Mouse (Mus musculus) embryonic facial prominence, embryonic 11.5 days (tissue): Measurements from ENCODE around the gene Srebf1. TPM values are rescaled to one million over a fixed set of nuclear protein-coding genes. Genes with fewer than 3 reads are reported as not detected.

ENCODE experiments used
- ATAC-seq: fragments of 200-750 bp; cut with Nextera tagmentation; replicated peaks from 2 replicates; pipeline ENCODE4 v1.8.0; 2017; ENCODE audit warnings: low read depth; ENCODE audit not compliant: insufficient number of reproducible peaks, low FRiP score, low TSS enrichment
- DNase-seq: peaks from one replicate; pipeline ENCODE4 v3.0.0-alpha.2; 2015; ENCODE audit warnings: low spot score
- H3K27ac ChIP-seq: fragments of 300-500 bp; sonication (generic); replicated peaks from 2 replicates; pipeline ENCODE4 v1.5.1; 2014; ENCODE audit warnings: mild to moderate bottlenecking, low read depth, low read length, control low read depth
- H3K27me3 ChIP-seq: fragments of 300-500 bp; sonication (generic); 2 replicates; pipeline ENCODE4 v1.6.1; 2014; ENCODE audit warnings: mild to moderate bottlenecking, low read length, moderate library complexity, mixed read lengths; ENCODE audit not compliant: control insufficient read depth, insufficient read depth
- H3K36me3 ChIP-seq: fragments of 300-500 bp; sonication (generic); replicated peaks from 2 replicates; pipeline ENCODE4 v1.6.1; 2014; ENCODE audit warnings: low read depth, mild to moderate bottlenecking, low read length, moderate library complexity, mixed read lengths; ENCODE audit not compliant: control insufficient read depth, insufficient read depth
- H3K4me1 ChIP-seq: fragments of 300-500 bp; sonication (generic); 2 replicates; pipeline ENCODE4 v1.6.1; 2014; ENCODE audit warnings: low read length, mixed read lengths; ENCODE audit not compliant: control insufficient read depth, insufficient read depth
- H3K4me2 ChIP-seq: fragments of 300-500 bp; sonication (generic); 2 replicates; pipeline ENCODE4 v1.6.1; 2014; ENCODE audit warnings: low read depth, mild to moderate bottlenecking, control low read depth, low read length, moderate library complexity
- H3K4me3 ChIP-seq: fragments of 300-500 bp; sonication (generic); 2 replicates; pipeline ENCODE4 v1.5.1; 2014; ENCODE audit warnings: low read depth, low read length, control low read depth
- H3K9ac ChIP-seq: fragments of 300-500 bp; sonication (generic); replicated peaks from 2 replicates; pipeline ENCODE4 v1.6.1; 2014; ENCODE audit warnings: mild to moderate bottlenecking, control low read depth, low read length
- H3K9me3 ChIP-seq: fragments of 300-500 bp; sonication (generic); replicated peaks from 2 replicates; pipeline ENCODE4 v1.6.1; 2016; ENCODE audit warnings: mild to moderate bottlenecking, low read length, inconsistent platforms, mixed read lengths; ENCODE audit not compliant: control insufficient read depth
- WGBS: fragments of 180-500 bp; shearing (Covaris S2); extraction: QIAGEN DNeasy Blood & Tissue Kit; methylation state at CpG from one replicate; pipeline ENCODE4 v1.1.7; 2014; 5-methylcytosine and 5-hydroxymethylcytosine counted together
- polyA plus RNA-seq: library from polyadenylated mRNA; unstranded; fragments of >200 nt; fragmentation: Nextera tagmentation; extraction: Ambion mirVana; gene quantifications from 2 replicates; pipeline ENCODE4 v1.2.1, GENCODE M21; 2014

Srebf1 gene
- 45.1 and 46.7 TPM in 2 replicates for polyA plus RNA-seq

DNA sequence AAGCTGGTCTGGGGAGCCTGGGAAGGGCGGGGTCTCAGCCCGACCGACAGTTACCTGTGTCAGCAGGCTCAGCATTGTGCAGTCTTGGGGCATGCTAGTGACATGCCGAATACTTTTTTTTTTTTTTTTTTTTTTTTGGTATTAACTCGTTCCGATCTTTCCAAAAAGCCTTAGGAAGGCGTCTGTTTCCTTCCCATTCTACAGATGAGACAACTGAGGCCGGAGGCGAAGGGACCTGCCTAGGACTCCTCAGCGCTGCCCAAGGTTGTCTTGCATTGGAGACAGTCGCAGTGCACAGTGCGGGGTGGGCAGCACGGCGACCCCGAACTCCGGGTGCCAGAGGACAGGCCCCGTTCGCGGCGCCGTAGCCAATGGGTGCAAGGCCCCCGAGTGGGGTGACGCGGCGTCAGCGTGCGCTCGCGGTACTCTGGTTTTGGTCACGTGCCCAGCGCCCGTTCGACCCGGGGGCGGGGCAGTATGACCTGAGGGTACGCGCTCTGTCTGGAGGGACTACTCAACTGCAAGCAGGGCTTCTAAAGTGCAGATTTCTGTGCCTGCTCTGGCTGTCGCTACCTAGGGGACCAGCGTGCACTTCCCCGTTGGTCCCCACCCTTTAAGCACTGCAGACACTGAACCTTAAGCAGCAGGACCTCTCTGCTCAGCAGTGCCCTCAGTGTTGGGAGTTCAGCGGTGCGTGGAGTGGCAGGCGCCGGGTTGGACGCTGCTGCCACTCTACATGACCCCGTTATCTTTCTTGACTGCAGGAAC lies at the start of gene Srebf1:
Gene Srebf1, minus strand, starts transcription at position 113 of the 768 bp plus-strand sequence.
- H3K27ac ChIP-seq, result peak within 1 kb of the TSS; percentile 72
- peak within 1 kb of the TSS; percentile 50 for H3K9ac ChIP-seq
- H3K4me1 ChIP-seq, result peaks cover 3% of the 10 kb centered on the region; the same call in 1 of the 2 replicates
- H3K36me3 ChIP-seq, result no peaks in the 10 kb centered on the region
- H3K4me2 ChIP-seq, result peak within 1 kb of the TSS; percentile 54
- no peaks in the 10 kb centered on the region for H3K27me3 ChIP-seq
- ATAC-seq (peak; percentile 77), DNase-seq (peak; percentile 82)
- 6% methylated on average over 46 of the region's 46 CpGs for WGBS
- peak within 1 kb of the TSS; percentile 28 for H3K4me3 ChIP-seq
- no peaks in the 10 kb centered on the region for H3K9me3 ChIP-seq

DNA sequence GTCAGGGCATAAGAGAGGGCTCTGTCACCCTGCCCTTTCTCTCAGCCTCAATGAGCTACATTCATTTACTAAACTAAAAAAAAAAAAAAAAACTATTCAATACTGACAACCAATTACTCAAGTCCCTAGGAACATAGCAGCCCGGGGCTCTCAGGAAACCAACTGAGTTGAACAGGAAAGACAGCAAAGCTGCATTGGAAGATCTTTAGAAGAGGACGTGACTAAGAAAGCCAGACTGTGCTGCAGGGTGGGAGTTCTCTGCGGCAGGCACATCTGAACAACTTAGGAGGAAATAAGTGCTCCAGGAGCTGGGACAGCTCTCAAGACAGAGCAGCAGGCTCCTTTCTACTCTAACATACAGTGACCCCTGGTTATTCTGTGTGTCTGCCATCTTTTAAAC lies 46.2 kb upstream of the Srebf1 start:
- Histone ChIP-seq H3K9me3 (no peaks in the 10 kb centered on the region), H3K9ac (no peak overlapping the region), H3K4me1 (no peaks in the 10 kb centered on the region; the same call in 1 of the 2 replicates), H3K27ac (no peak overlapping the region), H3K4me2 (no peak overlapping the region), H3K4me3 (no peak overlapping the region), H3K27me3 (no peaks in the 10 kb centered on the region), H3K36me3 (no peaks in the 10 kb centered on the region)
- DNase-seq (no peak), ATAC-seq (no peak)
- WGBS, result 40% methylated on average over 3 of the region's 3 CpGs

DNA sequence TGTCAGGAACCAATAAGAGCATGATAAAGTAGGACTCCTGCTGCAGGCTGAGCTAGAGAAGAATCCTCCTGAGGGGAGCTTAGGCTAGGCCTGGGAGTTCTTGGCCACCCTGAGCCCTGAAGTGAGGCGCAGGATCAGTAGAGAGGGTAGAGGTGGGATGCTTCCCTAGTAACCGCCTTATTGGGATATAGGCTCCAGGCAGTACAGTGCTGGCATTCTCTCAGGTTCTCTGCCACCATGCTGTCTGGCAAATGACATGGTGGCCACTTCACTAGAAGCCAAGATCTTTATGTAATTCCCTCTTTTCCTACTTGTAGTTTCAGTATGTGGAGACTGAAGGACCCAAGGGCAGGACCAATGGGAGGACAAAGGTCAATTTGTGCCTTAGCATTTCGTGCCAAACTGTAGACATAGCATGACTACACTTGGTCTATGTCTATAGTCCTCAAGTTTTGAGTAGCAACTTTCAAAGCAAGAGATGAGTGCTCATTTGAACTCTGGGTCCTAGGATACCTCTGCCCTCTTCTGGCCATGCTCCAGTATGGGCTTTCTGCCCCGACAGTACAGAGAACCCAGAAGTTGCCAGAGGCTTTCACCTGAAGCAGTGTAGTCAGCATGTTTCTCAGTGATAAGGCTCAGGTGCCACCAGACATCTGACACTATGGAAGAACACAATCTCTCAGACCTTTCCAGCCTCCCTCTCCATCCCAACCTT lies 43.0 kb upstream of the Srebf1 start:
- Histone ChIP-seq H3K36me3 (no peaks in the 10 kb centered on the region), H3K4me3 (no peak overlapping the region), H3K4me2 (no peak overlapping the region), H3K9me3 (no peaks in the 10 kb centered on the region), H3K4me1 (no peaks in the 10 kb centered on the region), H3K27ac (no peak overlapping the region), H3K9ac (no peak overlapping the region), H3K27me3 (no peaks in the 10 kb centered on the region)
- WGBS, result 85% methylated on average over 4 of the region's 4 CpGs
- DNase-seq (no peak), ATAC-seq (no peak)

GRCm38 (mm10) chr11:60264651-60265050 lies 42.3 kb upstream of the Srebf1 start:
- Histone ChIP-seq H3K4me3 (no peak overlapping the region), H3K9me3 (no peaks in the 10 kb centered on the region), H3K4me2 (no peak overlapping the region), H3K27me3 (no peaks in the 10 kb centered on the region), H3K27ac (no peak overlapping the region), H3K9ac (no peak overlapping the region), H3K4me1 (no peaks in the 10 kb centered on the region), H3K36me3 (no peaks in the 10 kb centered on the region)
- ATAC-seq (no peak), DNase-seq (no peak)
- WGBS, result 93% methylated on average over 1 of the region's 1 CpGs

- Histone ChIP-seq H3K4me3 (no peak overlapping the region), H3K36me3 (no peaks in the 10 kb centered on the region), H3K4me1 (no peaks in the 10 kb centered on the region), H3K9me3 (no peaks in the 10 kb centered on the region), H3K27ac (no peak overlapping the region), H3K27me3 (no peaks in the 10 kb centered on the region), H3K9ac (no peak overlapping the region), H3K4me2 (no peak overlapping the region)
- ATAC-seq, result no peak
- WGBS, result 86% methylated on average over 4 of the region's 4 CpGs
- DNase-seq, result no peak
Measured at GRCm38 (mm10) chr11:60262396-60262795, 40.0 kb upstream of the Srebf1 start.

- H3K4me2 ChIP-seq, result no peak overlapping the region
- H3K4me1 ChIP-seq, result no peaks in the 10 kb centered on the region
- no peak overlapping the region for H3K9ac ChIP-seq
- H3K36me3 ChIP-seq, result no peaks in the 10 kb centered on the region
- H3K27me3 ChIP-seq, result no peaks in the 10 kb centered on the region
- no peak for DNase-seq
- WGBS, result 95% methylated on average over 3 of the region's 3 CpGs
- no peak for ATAC-seq
- no peaks in the 10 kb centered on the region for H3K9me3 ChIP-seq
- no peak overlapping the region for H3K4me3 ChIP-seq
- H3K27ac ChIP-seq, result no peak overlapping the region
Measured at GRCm38 (mm10) chr11:60260743-60261142, 38.4 kb upstream of the Srebf1 start.

- H3K36me3 ChIP-seq, result no peaks in the 10 kb centered on the region
- DNase-seq, result no peak
- no peak overlapping the region for H3K4me3 ChIP-seq
- no peak for ATAC-seq
- no peaks in the 10 kb centered on the region for H3K27me3 ChIP-seq
- H3K4me1 ChIP-seq, result no peaks in the 10 kb centered on the region
- H3K4me2 ChIP-seq, result no peak overlapping the region
- no peak overlapping the region for H3K9ac ChIP-seq
- no peaks in the 10 kb centered on the region for H3K9me3 ChIP-seq
- 81% methylated on average over 2 of the region's 2 CpGs for WGBS
- H3K27ac ChIP-seq, result no peak overlapping the region
Measured at GRCm38 (mm10) chr11:60257696-60258095, 35.3 kb upstream of the Srebf1 start.

DNA sequence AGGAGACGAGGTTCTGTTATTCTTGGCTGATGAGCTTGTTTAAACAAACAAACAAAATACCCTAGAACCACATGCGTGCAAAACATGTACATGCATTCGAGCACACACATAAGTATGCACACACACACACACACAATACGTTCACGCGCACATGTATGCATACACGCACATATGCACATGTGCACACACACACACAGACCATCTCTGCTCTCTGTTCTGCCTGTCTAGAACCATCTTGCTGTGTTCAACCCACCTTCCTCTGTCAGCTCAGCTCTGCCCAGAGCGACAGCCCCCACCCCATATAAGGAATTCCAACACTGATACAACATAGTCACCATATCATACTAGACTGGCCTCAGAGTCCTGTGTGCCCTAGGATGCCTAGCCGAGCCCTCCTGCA lies 34.3 kb upstream of the Srebf1 start:
- Histone ChIP-seq H3K9ac (no peak overlapping the region), H3K4me1 (no peaks in the 10 kb centered on the region), H3K4me3 (no peak overlapping the region), H3K4me2 (no peak overlapping the region), H3K27ac (no peak overlapping the region), H3K27me3 (no peaks in the 10 kb centered on the region), H3K9me3 (no peaks in the 10 kb centered on the region), H3K36me3 (no peaks in the 10 kb centered on the region)
- DNase-seq (no peak), ATAC-seq (no peak)
- WGBS, result 83% methylated on average over 9 of the region's 9 CpGs
